Mouse (Mus musculus): ENCODE measurements around the gene Clec16a.

- TF ChIP-seq CTCF (conservative IDR thresholded peaks at IDR 0.05; ENCODE audit: insufficient read depth, insufficient read length, low read depth, low read length) (no peak), POLR2A (IDR thresholded peaks at IDR 0.05; ENCODE audit: low read depth, low read length) (no peak)
Measured at GRCm38 (mm10) chr16:10536961-10537360, 8.2 kb upstream of the Clec16a start.

Measured in kidney, adult 2 months (tissue).